40 mouse cellular contexts compared by ENCODE assay signal in genomic region chr11:50897359-50897758, GRCm38 (mm10). TPM values are rescaled to one million over a fixed set of nuclear protein-coding genes. Genes with fewer than 3 reads are reported as not detected.
"Had no signal": no experiment of that assay in that cellular context is flagged by ENCODE, and none has a peak within 500 bp of the region (broad histone marks: within the 10 kb centered on the region; RNA-seq: fewer than 3 reads in every experiment).

No protein-coding gene starts in this region.

- DNase-seq: gastrocnemius, adult 2 months; gastrocnemius, postnatal 10 days; gastrocnemius, postnatal 25 days; heart, adult 18-20 months; heart, postnatal 10 days; heart, postnatal 4 days; kidney, adult 18-20 months; kidney, adult 8-10 months; kidney, postnatal 10 days; kidney, postnatal 25 days; kidney, postnatal 4 days; left cerebral cortex, postnatal 4 days had no signal

- H3K4me3 ChIP-seq: gastrocnemius, adult 2 months; heart, embryonic 10.5 days; heart, embryonic 12.5 days; hindbrain, embryonic 10.5 days; hindbrain, embryonic 12.5 days; intestine, embryonic 15.5 days; layer of hippocampus, adult 2 months; left cerebral cortex, adult 2 months; limb, embryonic 13.5 days; limb, embryonic 15.5 days; liver, embryonic 12.5 days had no signal

- H3K4me1 ChIP-seq: heart, embryonic 10.5 days; heart, embryonic 12.5 days; hindbrain, embryonic 10.5 days; hindbrain, embryonic 12.5 days; intestine, embryonic 15.5 days; limb, embryonic 13.5 days; limb, embryonic 15.5 days; liver, embryonic 12.5 days had no signal

- H3K9ac ChIP-seq: heart, embryonic 12.5 days; hindbrain, embryonic 12.5 days; hindbrain, embryonic 14.5 days; intestine, embryonic 15.5 days; limb, embryonic 13.5 days; limb, embryonic 15.5 days; liver, embryonic 12.5 days had no signal

- H3K4me2 ChIP-seq: heart, embryonic 12.5 days; hindbrain, embryonic 12.5 days; hindbrain, embryonic 14.5 days; intestine, embryonic 15.5 days; limb, embryonic 13.5 days; limb, embryonic 15.5 days; liver, embryonic 12.5 days had no signal

- H3K27me3 ChIP-seq: heart, embryonic 12.5 days; hindbrain, embryonic 12.5 days; intestine, embryonic 15.5 days; limb, embryonic 13.5 days; limb, embryonic 15.5 days; liver, embryonic 12.5 days had no signal

- ATAC-seq: hindbrain, embryonic 16.5 days; inflammation-experienced regulatory T-cells, adult 6 months; intestine, embryonic 15.5 days; intestine, postnatal 0 days; liver, embryonic 12.5 days had no signal

- H3K27ac ChIP-seq: gastrocnemius, adult 2 months; heart, embryonic 10.5 days; hindbrain, embryonic 10.5 days; hindbrain, embryonic 12.5 days; hindbrain, embryonic 14.5 days; intestine, embryonic 15.5 days; layer of hippocampus, adult 2 months; left cerebral cortex, adult 2 months; limb, embryonic 13.5 days; limb, embryonic 15.5 days; liver, embryonic 12.5 days had no signal

RNA-seq across cellular contexts. Expression of gene Zfp454, which starts 9.9 kb away (rescaled TPM):
- total RNA-seq: granulocyte monocyte progenitor cell, adult 5-6 weeks had no signal
- polyA plus RNA-seq: inflammation-experienced regulatory T-cells, adult 6 months had no signal

RNA-seq across cellular contexts. Expression of gene Zfp354b, which starts 34.1 kb away (rescaled TPM):
- total RNA-seq: granulocyte monocyte progenitor cell, adult 5-6 weeks had no signal
- polyA plus RNA-seq: inflammation-experienced regulatory T-cells, adult 6 months had no signal

RNA-seq across cellular contexts. Expression of gene 4933414I15Rik, which starts 46.2 kb away (rescaled TPM):
- total RNA-seq: gastrocnemius, adult 2 months; gastrocnemius, postnatal 10 days; gastrocnemius, postnatal 25 days; gastrocnemius, postnatal 4 days; granulocyte monocyte progenitor cell, adult 5-6 weeks; heart, adult 18-20 months; heart, adult 8-10 months; heart, postnatal 10 days; heart, postnatal 25 days; heart, postnatal 4 days; layer of hippocampus, adult 2 months; layer of hippocampus, postnatal 10 days; layer of hippocampus, postnatal 25 days; left cerebral cortex, adult 2 months; left cerebral cortex, postnatal 10 days; left cerebral cortex, postnatal 25 days; left cerebral cortex, postnatal 4 days; liver, adult 2 months had no signal
- polyA plus RNA-seq: heart, embryonic 10.5 days; heart, embryonic 12.5 days; heart, embryonic 14.5 days; heart, embryonic 16.5 days; hindbrain, embryonic 10.5 days; hindbrain, embryonic 12.5 days; hindbrain, embryonic 14.5 days; hindbrain, embryonic 16.5 days; inflammation-experienced regulatory T-cells, adult 6 months; intestine, embryonic 15.5 days; intestine, postnatal 0 days; kidney, embryonic 14.5 days; kidney, embryonic 16.5 days; limb, embryonic 11.5 days; limb, embryonic 13.5 days; limb, embryonic 15.5 days; liver, adult 2 months; liver, embryonic 12.5 days had no signal

RNA-seq across cellular contexts. Expression of gene Grm6, which starts 46.9 kb away (rescaled TPM):
- total RNA-seq: gastrocnemius, adult 2 months; gastrocnemius, postnatal 10 days; gastrocnemius, postnatal 25 days; gastrocnemius, postnatal 4 days; granulocyte monocyte progenitor cell, adult 5-6 weeks; heart, adult 8-10 months; heart, postnatal 10 days; heart, postnatal 25 days; heart, postnatal 4 days; layer of hippocampus, adult 2 months; layer of hippocampus, postnatal 10 days; layer of hippocampus, postnatal 25 days; left cerebral cortex, adult 2 months; left cerebral cortex, postnatal 25 days; left cerebral cortex, postnatal 4 days; liver, adult 2 months had no signal
- polyA plus RNA-seq: heart, embryonic 12.5 days; heart, embryonic 16.5 days; hindbrain, embryonic 10.5 days; hindbrain, embryonic 12.5 days; hindbrain, embryonic 14.5 days; hindbrain, embryonic 16.5 days; inflammation-experienced regulatory T-cells, adult 6 months; intestine, embryonic 15.5 days; intestine, postnatal 0 days; kidney, embryonic 14.5 days; limb, embryonic 13.5 days; liver, adult 2 months had no signal
